In the genomic region with DNA sequence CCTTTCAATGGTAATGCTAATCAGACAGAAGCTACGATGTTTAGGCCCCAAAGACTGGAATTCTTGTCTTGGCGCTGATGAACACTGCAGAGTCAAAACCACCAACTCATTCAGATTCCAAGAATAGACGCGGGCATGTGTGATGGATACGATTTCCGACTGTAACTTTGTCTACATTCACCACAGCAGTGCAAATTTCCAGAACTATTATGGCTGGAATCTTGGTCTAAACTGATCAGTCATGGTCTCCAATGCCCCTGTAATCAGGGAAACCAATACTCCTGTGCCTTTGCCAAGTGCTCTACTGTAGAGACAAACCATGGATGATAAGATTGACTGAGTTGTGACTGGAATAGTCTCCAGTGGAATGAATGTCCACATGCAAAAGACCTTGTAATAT, we compare ENCODE assay signal across 29 mouse cellular contexts.
"Had no signal": no experiment of that assay in that cellular context is flagged by ENCODE, and none has a peak within 500 bp of the region (broad histone marks: within the 10 kb centered on the region; RNA-seq: fewer than 3 reads in every experiment).

No protein-coding gene starts in this region.

- H3K27me3 ChIP-seq: embryonic facial prominence, embryonic 12.5 days; embryonic facial prominence, embryonic 13.5 days; embryonic facial prominence, embryonic 15.5 days; forebrain, embryonic 12.5 days; forebrain, embryonic 13.5 days; forebrain, embryonic 15.5 days had no signal

- H3K4me2 ChIP-seq: embryonic facial prominence, embryonic 12.5 days; embryonic facial prominence, embryonic 13.5 days; embryonic facial prominence, embryonic 15.5 days; forebrain, embryonic 12.5 days; forebrain, embryonic 13.5 days; forebrain, embryonic 15.5 days; heart, embryonic 11.5 days had no signal

- H3K4me3 ChIP-seq: embryonic facial prominence, embryonic 12.5 days; embryonic facial prominence, embryonic 13.5 days; embryonic facial prominence, embryonic 15.5 days; erythroblast, embryonic 14.5 days; forebrain, embryonic 10.5 days; forebrain, embryonic 12.5 days; forebrain, embryonic 13.5 days; forebrain, embryonic 15.5 days; gastrocnemius, adult 2 months; heart, adult 2 months; heart, embryonic 10.5 days had no signal

- H3K9me3 ChIP-seq: embryonic facial prominence, embryonic 12.5 days; embryonic facial prominence, embryonic 13.5 days; embryonic facial prominence, embryonic 15.5 days; forebrain, embryonic 10.5 days; forebrain, embryonic 12.5 days; forebrain, embryonic 13.5 days; forebrain, embryonic 15.5 days; heart, embryonic 10.5 days had no signal

- H3K9ac ChIP-seq: embryonic facial prominence, embryonic 12.5 days; embryonic facial prominence, embryonic 13.5 days; embryonic facial prominence, embryonic 15.5 days; forebrain, embryonic 12.5 days; forebrain, embryonic 13.5 days; forebrain, embryonic 15.5 days; forebrain, postnatal 0 days had no signal

- ATAC-seq: forebrain, embryonic 13.5 days; forebrain, embryonic 14.5 days; forebrain, embryonic 15.5 days; forebrain, embryonic 16.5 days; forebrain, postnatal 0 days had no signal

- H3K4me1 ChIP-seq: embryonic facial prominence, embryonic 12.5 days; embryonic facial prominence, embryonic 13.5 days; embryonic facial prominence, embryonic 15.5 days; forebrain, embryonic 10.5 days; forebrain, embryonic 12.5 days; forebrain, embryonic 13.5 days; forebrain, embryonic 15.5 days; heart, embryonic 10.5 days had no signal

- H3K27ac ChIP-seq: embryonic facial prominence, embryonic 12.5 days; embryonic facial prominence, embryonic 13.5 days; embryonic facial prominence, embryonic 15.5 days; forebrain, embryonic 10.5 days; forebrain, embryonic 12.5 days; forebrain, embryonic 13.5 days; forebrain, embryonic 15.5 days; gastrocnemius, adult 2 months; heart, adult 2 months; heart, embryonic 10.5 days had no signal

- DNase-seq: cerebellum, adult 8-10 months; cerebellum, adult 9-10 months; cerebellum, adult 9-11 months; cerebellum, postnatal 10 days; cerebellum, postnatal 14 days; cerebellum, postnatal 25 days; cerebellum, postnatal 36 days; embryo, embryonic 11 days; forebrain, postnatal 0 days; gastrocnemius, adult 2 months; gastrocnemius, postnatal 10 days; gastrocnemius, postnatal 14 days; gastrocnemius, postnatal 25 days; gastrocnemius, postnatal 36 days; heart, adult 11 months; heart, adult 18-20 months; heart, adult 2 months had no signal

- H3K36me3 ChIP-seq: embryonic facial prominence, embryonic 12.5 days; embryonic facial prominence, embryonic 13.5 days; embryonic facial prominence, embryonic 15.5 days; forebrain, embryonic 10.5 days; forebrain, embryonic 12.5 days; forebrain, embryonic 15.5 days; heart, embryonic 10.5 days had no signal
